In genomic region chr6:142788042-142788987, GRCm38 (mm10) we compare ENCODE assay signal across 9 mouse cellular contexts. TPM values are rescaled to one million over a fixed set of nuclear protein-coding genes. Genes with fewer than 3 reads are reported as not detected.
DNase-seq lines count a peak whose midpoint lies in the region; ATAC-seq lines count a peak whose summit lies in the region.
"Had no signal": no experiment of that assay in that cellular context is flagged by ENCODE, and none has a peak within 500 bp of the region (broad histone marks: within the 10 kb centered on the region; RNA-seq: fewer than 3 reads in every experiment).

No protein-coding gene starts in this region.

- no peaks in the 10 kb centered on the region for H3K27me3 ChIP-seq in heart, embryonic 13.5 days (replicated peaks)

- intact Hi-C loops in heart, postnatal 14 days (cut with DNase I), result no loop called here

- peak overlapping the region; percentile 13; the same call in 1 of the 2 replicates for H3K4me2 ChIP-seq in heart, embryonic 13.5 days

- H3K4me3 ChIP-seq in heart, embryonic 13.5 days, result no peak overlapping the region

- H3K27ac ChIP-seq in heart, embryonic 13.5 days (replicated peaks), result no peak overlapping the region

- H3K36me3 ChIP-seq in heart, embryonic 13.5 days, result no peaks in the 10 kb centered on the region

- no peak for ATAC-seq in heart, embryonic 13.5 days (ENCODE audit: extremely low read depth, insufficient number of reproducible peaks, low FRiP score, low TSS enrichment)
- ATAC-seq in megakaryocyte-erythroid progenitor cell, adult 5-6 weeks (replicated peaks; ENCODE audit: low FRiP score, low TSS enrichment, poor library complexity, severe bottlenecking), result no peak

- peaks cover 14% of the 10 kb centered on the region for H3K4me1 ChIP-seq in heart, embryonic 13.5 days

- no peak overlapping the region for H3K9ac ChIP-seq in heart, embryonic 13.5 days

- no peak for DNase-seq in heart, postnatal 14 days
- DNase-seq in right cerebral cortex, postnatal 10 days (ENCODE audit: low spot score in 2 of 2), result peak; percentile 61 to 64
- no peak for DNase-seq in right cerebral cortex, postnatal 25 days
- peak; percentile 56 to 64 for DNase-seq in kidney, postnatal 4 days
- peak; percentile 66 for DNase-seq in testis, postnatal 14 days (ENCODE audit: low spot score)
- DNase-seq in T-cell, adult 2 months (ENCODE audit: low spot score), result no peak

- 54% methylated on average over 18 of the region's 18 CpGs for WGBS in heart, embryonic 13.5 days

- H3K9me3 ChIP-seq in heart, embryonic 13.5 days, result no peaks in the 10 kb centered on the region

RNA-seq across cellular contexts. Expression of gene Sult6b2, which starts 16.0 kb away (rescaled TPM):
- 0.07 TPM in 1 of 2 replicates, not detected in the other for polyA plus RNA-seq in heart, embryonic 13.5 days (2015; fragmentation: Nextera tagmentation; extraction: Ambion mirVana)
- not detected for total RNA-seq in heart, postnatal 14 days (2021)
- not detected in 2 replicates for total RNA-seq in megakaryocyte-erythroid progenitor cell, adult 5-6 weeks (2014; fragmentation: Nextera tagmentation)
- not detected in 2 replicates for total RNA-seq in megakaryocyte-erythroid progenitor cell, adult 5-6 weeks (2017)
- total RNA-seq: liver, adult 2 months had no signal
- polyA plus RNA-seq: liver, adult 2 months had no signal

RNA-seq across cellular contexts. Expression of gene Cmas, which starts 31.8 kb away (rescaled TPM):
- polyA plus RNA-seq in heart, embryonic 13.5 days (2015; fragmentation: Nextera tagmentation; extraction: Ambion mirVana), result 90.9 and 97.5 TPM in 2 replicates
- 10 to 100 TPM; 38.6 to 39.4 TPM for total RNA-seq in heart, postnatal 14 days (2021)
- 56.9 and 59.1 TPM in 2 replicates for total RNA-seq in megakaryocyte-erythroid progenitor cell, adult 5-6 weeks (2014; fragmentation: Nextera tagmentation)
- total RNA-seq in megakaryocyte-erythroid progenitor cell, adult 5-6 weeks (2017), result 49.5 and 84.8 TPM in 2 replicates

Comparison
In these comparisons a context has a peak if more than half of its experiments do, and no peak if none do; other contexts are left out.
1. DNase-seq: peak in right cerebral cortex, postnatal 10 days (2 of 2), kidney, postnatal 4 days (2 of 2) and testis, postnatal 14 days (single experiment); none in heart, postnatal 14 days (0 of 2), right cerebral cortex, postnatal 25 days (single experiment) and T-cell, adult 2 months (single experiment).